Mouse (Mus musculus): ENCODE results near the gene Auts2.

- TF ChIP-seq CTCF (IDR thresholded peaks at IDR 0.05; ENCODE audit: low read depth, low read length): no peak
- TF ChIP-seq POLR2A (IDR thresholded peaks at IDR 0.05; ENCODE audit: borderline replicate concordance, low read depth, low read length): no peak
Measured at GRCm38 (mm10) chr5:132410338-132410852, 132.7 kb downstream of the Auts2 start.

Measured in bone marrow macrophage, adult 2 months (primary cell).